Mouse (Mus musculus): ENCODE measurements around the gene Zdhhc25.

Zdhhc25 gene

DNA sequence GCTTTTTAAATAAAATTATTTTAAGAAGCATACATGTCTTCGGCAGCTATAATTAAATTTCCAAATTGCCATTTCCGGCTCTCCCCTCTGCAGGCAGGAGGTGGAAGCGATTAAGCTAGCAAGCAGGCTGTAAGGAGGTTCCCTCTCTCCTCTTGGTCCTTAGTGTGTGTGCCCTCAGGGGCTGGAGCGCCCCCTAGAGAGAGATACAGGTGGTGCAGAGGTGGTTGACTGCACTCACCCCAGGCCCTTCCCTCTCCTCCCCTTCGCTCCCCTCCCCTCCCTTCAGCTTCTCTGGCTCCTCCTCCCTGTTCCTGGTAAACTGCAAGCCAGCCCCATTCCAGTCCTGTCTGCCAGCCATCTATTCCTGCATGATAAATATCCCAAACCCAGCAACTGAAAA is 35.1 kb downstream of the Zdhhc25 start:
- DNase-seq, result no peak

- peak; percentile 91 for DNase-seq
Observed at GRCm38 (mm10) chr15:88651019-88651418, 50.9 kb downstream of the Zdhhc25 start.
